Mouse (Mus musculus): Measurements from ENCODE around the gene Inip. TPM values are rescaled to one million over a fixed set of nuclear protein-coding genes. Genes with fewer than 3 reads are reported as not detected.

Inip gene
- polyA plus RNA-seq (2014; fragmentation: Nextera tagmentation; extraction: Ambion mirVana), result 55.7 and 64.6 TPM in 2 replicates

- no peak within 1 kb of the TSS for H3K9ac ChIP-seq (replicated peaks; ENCODE audit: low read length)
- DNase-seq (no peak), ATAC-seq (ENCODE audit: low FRiP score, low TSS enrichment) (no peak)
- H3K4me3 ChIP-seq (replicated peaks; ENCODE audit: low read depth, low read length), result no peak within 1 kb of the TSS
- no peaks in the 10 kb centered on the region for H3K36me3 ChIP-seq (ENCODE audit: control insufficient read depth, insufficient read depth, low read length)
- no peak within 1 kb of the TSS for H3K27ac ChIP-seq (replicated peaks; ENCODE audit: low read depth, low read length)
- no peak within 1 kb of the TSS for H3K4me2 ChIP-seq (ENCODE audit: low read length)
- H3K9me3 ChIP-seq (ENCODE audit: control insufficient read depth, low read length), result no peaks in the 10 kb centered on the region
- H3K27me3 ChIP-seq (ENCODE audit: control insufficient read depth, insufficient read depth, low read length), result no peaks in the 10 kb centered on the region
- H3K4me1 ChIP-seq (ENCODE audit: control insufficient read depth, insufficient read depth, low read length), result 0 out of 2 replicates have a peak, but pooled peaks cover under 1% of the 10 kb centered on the region
Measured at GRCm38 (mm10) chr4:59801489-59801888, at the start of gene Inip. Gene Inip, minus strand, starts transcription at chr4:59801589.

DNA sequence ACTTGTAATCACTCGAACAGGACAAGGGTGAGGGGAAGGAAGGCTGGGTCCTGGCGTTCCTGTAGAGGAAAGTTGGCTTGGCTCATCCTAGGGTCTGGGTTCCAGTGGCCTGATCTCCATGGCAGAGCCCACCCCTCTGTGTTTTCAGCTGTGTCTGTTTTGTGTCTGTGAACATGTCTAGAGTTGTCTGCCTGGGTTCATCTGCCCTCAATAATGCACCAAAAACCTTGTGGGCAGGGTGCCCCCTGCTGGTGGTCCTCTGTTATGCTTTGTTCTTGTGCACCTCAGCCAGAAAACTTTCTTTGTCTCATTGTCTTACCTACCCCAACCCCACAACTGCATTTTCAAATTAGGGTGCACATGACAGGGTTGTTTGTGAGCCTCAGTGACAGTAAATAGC, 48.8 kb upstream of the Inip start:
- Histone ChIP-seq H3K27ac (replicated peaks; ENCODE audit: low read depth, low read length) (no peak overlapping the region), H3K9ac (replicated peaks; ENCODE audit: low read length) (no peak overlapping the region), H3K36me3 (ENCODE audit: control insufficient read depth, insufficient read depth, low read length) (no peaks in the 10 kb centered on the region), H3K4me1 (ENCODE audit: control insufficient read depth, insufficient read depth, low read length) (no peaks in the 10 kb centered on the region), H3K9me3 (ENCODE audit: control insufficient read depth, low read length) (no peaks in the 10 kb centered on the region), H3K27me3 (ENCODE audit: control insufficient read depth, insufficient read depth, low read length) (no peaks in the 10 kb centered on the region), H3K4me3 (replicated peaks; ENCODE audit: low read depth, low read length) (no peak overlapping the region), H3K4me2 (ENCODE audit: low read length) (no peak overlapping the region)
- 78% methylated on average over 2 of the region's 2 CpGs for WGBS
- DNase-seq, result peak; percentile 75
- no peak for ATAC-seq (ENCODE audit: low FRiP score, low TSS enrichment)

- Histone ChIP-seq H3K4me2 (ENCODE audit: low read length) (no peak overlapping the region), H3K4me1 (ENCODE audit: control insufficient read depth, insufficient read depth, low read length) (no peaks in the 10 kb centered on the region), H3K27me3 (ENCODE audit: control insufficient read depth, insufficient read depth, low read length) (no peaks in the 10 kb centered on the region), H3K9me3 (ENCODE audit: control insufficient read depth, low read length) (no peaks in the 10 kb centered on the region), H3K9ac (replicated peaks; ENCODE audit: low read length) (no peak overlapping the region), H3K27ac (replicated peaks; ENCODE audit: low read depth, low read length) (no peak overlapping the region), H3K4me3 (replicated peaks; ENCODE audit: low read depth, low read length) (no peak overlapping the region), H3K36me3 (ENCODE audit: control insufficient read depth, insufficient read depth, low read length) (no peaks in the 10 kb centered on the region)
- WGBS, result 93% methylated on average over 5 of the region's 5 CpGs
- DNase-seq, result no peak
- no peak for ATAC-seq (ENCODE audit: low FRiP score, low TSS enrichment)
Measured at GRCm38 (mm10) chr4:59847447-59847846, 46.1 kb upstream of the Inip start.

DNA sequence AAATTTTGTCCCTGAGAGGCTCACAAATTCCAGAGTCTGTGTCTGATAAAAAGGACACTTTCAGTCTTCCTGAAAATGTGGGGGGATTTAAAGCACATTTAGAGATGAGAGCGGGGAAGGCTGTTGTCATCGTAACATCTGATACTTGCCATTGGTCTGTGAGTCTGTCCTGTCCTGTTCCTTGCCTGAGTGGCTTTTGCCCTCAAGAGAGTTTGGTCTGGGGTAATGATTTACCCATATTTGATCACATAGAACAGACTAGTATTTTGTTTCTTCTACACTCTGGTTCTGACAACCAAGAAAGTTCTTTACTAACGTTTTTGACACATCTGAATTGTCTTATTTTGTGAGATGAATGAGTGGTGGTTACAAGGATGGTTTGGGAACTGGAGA, 43.9 kb upstream of the Inip start:
- DNase-seq (no peak), ATAC-seq (ENCODE audit: low FRiP score, low TSS enrichment) (no peak)
- H3K9me3 ChIP-seq (ENCODE audit: control insufficient read depth, low read length), result no peaks in the 10 kb centered on the region
- no peaks in the 10 kb centered on the region for H3K27me3 ChIP-seq (ENCODE audit: control insufficient read depth, insufficient read depth, low read length)
- 90% methylated on average over 3 of the region's 3 CpGs for WGBS
- H3K36me3 ChIP-seq (ENCODE audit: control insufficient read depth, insufficient read depth, low read length), result no peaks in the 10 kb centered on the region
- H3K4me2 ChIP-seq (ENCODE audit: low read length), result no peak overlapping the region
- H3K4me3 ChIP-seq (replicated peaks; ENCODE audit: low read depth, low read length), result no peak overlapping the region
- no peaks in the 10 kb centered on the region for H3K4me1 ChIP-seq (ENCODE audit: control insufficient read depth, insufficient read depth, low read length)
- H3K27ac ChIP-seq (replicated peaks; ENCODE audit: low read depth, low read length), result no peak overlapping the region
- no peak overlapping the region for H3K9ac ChIP-seq (replicated peaks; ENCODE audit: low read length)

GRCm38 (mm10) chr4:59844460-59845244, 43.3 kb upstream of the Inip start:
- Histone ChIP-seq H3K36me3 (ENCODE audit: control insufficient read depth, insufficient read depth, low read length) (no peaks in the 10 kb centered on the region), H3K4me1 (ENCODE audit: control insufficient read depth, insufficient read depth, low read length) (no peaks in the 10 kb centered on the region), H3K27me3 (ENCODE audit: control insufficient read depth, insufficient read depth, low read length) (no peaks in the 10 kb centered on the region), H3K4me2 (ENCODE audit: low read length) (no peak overlapping the region), H3K9ac (replicated peaks; ENCODE audit: low read length) (no peak overlapping the region), H3K27ac (replicated peaks; ENCODE audit: low read depth, low read length) (no peak overlapping the region), H3K4me3 (replicated peaks; ENCODE audit: low read depth, low read length) (no peak overlapping the region), H3K9me3 (ENCODE audit: control insufficient read depth, low read length) (no peaks in the 10 kb centered on the region)
- no peak for ATAC-seq (ENCODE audit: low FRiP score, low TSS enrichment)
- 89% methylated on average over 15 of the region's 15 CpGs for WGBS
- no peak for DNase-seq

GRCm38 (mm10) chr4:59837659-59838058, 36.3 kb upstream of the Inip start:
- ATAC-seq (ENCODE audit: low FRiP score, low TSS enrichment) (no peak), DNase-seq (no peak)
- no peak overlapping the region for H3K9ac ChIP-seq (replicated peaks; ENCODE audit: low read length)
- no peak overlapping the region for H3K4me3 ChIP-seq (replicated peaks; ENCODE audit: low read depth, low read length)
- no peaks in the 10 kb centered on the region for H3K4me1 ChIP-seq (ENCODE audit: control insufficient read depth, insufficient read depth, low read length)
- WGBS, result 87% methylated on average over 7 of the region's 7 CpGs
- no peak overlapping the region for H3K4me2 ChIP-seq (ENCODE audit: low read length)
- no peaks in the 10 kb centered on the region for H3K36me3 ChIP-seq (ENCODE audit: control insufficient read depth, insufficient read depth, low read length)
- no peaks in the 10 kb centered on the region for H3K27me3 ChIP-seq (ENCODE audit: control insufficient read depth, insufficient read depth, low read length)
- H3K9me3 ChIP-seq (ENCODE audit: control insufficient read depth, low read length), result no peaks in the 10 kb centered on the region
- no peak overlapping the region for H3K27ac ChIP-seq (replicated peaks; ENCODE audit: low read depth, low read length)

- 77% methylated on average over 6 of the region's 6 CpGs for WGBS
- DNase-seq (no peak), ATAC-seq (ENCODE audit: low FRiP score, low TSS enrichment) (no peak)
- Histone ChIP-seq H3K4me2 (ENCODE audit: low read length) (no peak overlapping the region), H3K4me1 (ENCODE audit: control insufficient read depth, insufficient read depth, low read length) (no peaks in the 10 kb centered on the region), H3K36me3 (ENCODE audit: control insufficient read depth, insufficient read depth, low read length) (no peaks in the 10 kb centered on the region), H3K9me3 (ENCODE audit: control insufficient read depth, low read length) (no peaks in the 10 kb centered on the region), H3K4me3 (replicated peaks; ENCODE audit: low read depth, low read length) (no peak overlapping the region), H3K9ac (replicated peaks; ENCODE audit: low read length) (no peak overlapping the region), H3K27me3 (ENCODE audit: control insufficient read depth, insufficient read depth, low read length) (no peaks in the 10 kb centered on the region), H3K27ac (replicated peaks; ENCODE audit: low read depth, low read length) (no peak overlapping the region)
Measured at GRCm38 (mm10) chr4:59832810-59833209, 31.4 kb upstream of the Inip start.

- Histone ChIP-seq H3K9me3 (ENCODE audit: control insufficient read depth, low read length) (no peaks in the 10 kb centered on the region), H3K4me2 (ENCODE audit: low read length) (no peak overlapping the region), H3K9ac (replicated peaks; ENCODE audit: low read length) (no peak overlapping the region), H3K4me1 (ENCODE audit: control insufficient read depth, insufficient read depth, low read length) (no peaks in the 10 kb centered on the region), H3K36me3 (ENCODE audit: control insufficient read depth, insufficient read depth, low read length) (no peaks in the 10 kb centered on the region), H3K4me3 (replicated peaks; ENCODE audit: low read depth, low read length) (no peak overlapping the region), H3K27me3 (ENCODE audit: control insufficient read depth, insufficient read depth, low read length) (no peaks in the 10 kb centered on the region), H3K27ac (replicated peaks; ENCODE audit: low read depth, low read length) (no peak overlapping the region)
- ATAC-seq (ENCODE audit: low FRiP score, low TSS enrichment), result no peak
- DNase-seq, result no peak
- 88% methylated on average over 5 of the region's 5 CpGs for WGBS
Measured at GRCm38 (mm10) chr4:59831038-59831437, 29.6 kb upstream of the Inip start.

GRCm38 (mm10) chr4:59829072-59829471, 27.7 kb upstream of the Inip start:
- Histone ChIP-seq H3K27ac (replicated peaks; ENCODE audit: low read depth, low read length) (no peak overlapping the region), H3K27me3 (ENCODE audit: control insufficient read depth, insufficient read depth, low read length) (no peaks in the 10 kb centered on the region), H3K4me2 (ENCODE audit: low read length) (no peak overlapping the region), H3K9me3 (ENCODE audit: control insufficient read depth, low read length) (no peaks in the 10 kb centered on the region), H3K4me3 (replicated peaks; ENCODE audit: low read depth, low read length) (no peak overlapping the region), H3K36me3 (ENCODE audit: control insufficient read depth, insufficient read depth, low read length) (no peaks in the 10 kb centered on the region), H3K9ac (replicated peaks; ENCODE audit: low read length) (no peak overlapping the region), H3K4me1 (ENCODE audit: control insufficient read depth, insufficient read depth, low read length) (no peaks in the 10 kb centered on the region)
- ATAC-seq (ENCODE audit: low FRiP score, low TSS enrichment) (no peak), DNase-seq (no peak)
- WGBS, result 87% methylated on average over 4 of the region's 4 CpGs

Measured in midbrain, embryonic 14.5 days (tissue).